Mouse (Mus musculus) kidney, adult 9 months (tissue): Measurements from ENCODE around the gene Aldh1a1.

Experiments
- DNase-seq: peaks from one replicate; pipeline ENCODE4 v3.0.0; 2022

Gene Aldh1a1

DNA sequence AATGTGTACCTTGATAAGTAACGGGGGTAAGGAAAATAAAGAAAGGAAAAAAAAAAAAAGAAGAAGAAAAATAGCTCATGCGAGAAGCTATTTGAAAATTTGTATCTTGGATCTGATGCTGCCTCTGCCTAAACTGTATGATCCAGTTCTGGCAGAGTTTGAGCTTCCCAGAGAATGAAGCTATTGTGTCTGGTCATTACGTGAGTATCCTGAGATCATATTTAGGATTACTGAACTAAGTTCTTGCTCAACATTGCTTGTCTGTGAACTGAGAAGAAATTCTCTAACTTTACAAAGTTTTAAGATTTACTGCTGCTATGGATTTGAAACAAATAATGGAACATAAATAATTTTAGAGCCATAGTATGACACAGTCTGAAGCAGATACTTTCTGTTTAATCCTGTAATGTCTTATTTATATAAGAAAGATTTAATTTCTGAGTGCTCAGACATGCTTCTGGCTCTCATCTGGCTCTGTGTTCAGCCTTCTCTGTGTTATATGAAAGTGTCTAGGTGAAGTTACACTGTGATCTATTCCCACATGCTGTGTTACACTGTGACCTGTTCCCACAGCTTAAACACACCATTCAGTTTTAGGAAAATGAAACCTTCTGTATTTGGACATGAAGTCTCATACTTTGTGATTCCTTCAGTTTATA is 185.3 kb downstream of the Aldh1a1 start:
- no peak for DNase-seq
